Mouse (Mus musculus) lung, embryonic 16.5 days (tissue): Measurements from ENCODE around the gene Rbm44. TPM values are rescaled to one million over a fixed set of nuclear protein-coding genes. Genes with fewer than 3 reads are reported as not detected.

Experiments used
- ATAC-seq: fragments of 200-750 bp; cut with Nextera tagmentation; 2 replicates; pipeline ENCODE4 v1.8.0; 2017; ENCODE audit warnings: low read depth, mild to moderate bottlenecking, moderate library complexity
- H3K27ac ChIP-seq: fragments of 300-500 bp; sonication (generic); 2 replicates; pipeline ENCODE4 v1.5.1; 2014; ENCODE audit warnings: mild to moderate bottlenecking, control low read depth, low read length
- H3K27me3 ChIP-seq: fragments of 300-500 bp; sonication (generic); 2 replicates; pipeline ENCODE4 v1.6.1; 2014; ENCODE audit warnings: low read depth, low read length, mixed read lengths; ENCODE audit not compliant: control insufficient read depth, insufficient read depth
- H3K36me3 ChIP-seq: fragments of 300-500 bp; sonication (generic); 2 replicates; pipeline ENCODE4 v1.6.1; 2014; ENCODE audit warnings: low read length; ENCODE audit not compliant: control insufficient read depth, insufficient read depth
- H3K4me1 ChIP-seq: fragments of 300-500 bp; sonication (generic); replicated peaks from 2 replicates; pipeline ENCODE4 v1.6.1; 2014; ENCODE audit warnings: low read length, mixed read lengths; ENCODE audit not compliant: control insufficient read depth, insufficient read depth
- H3K4me2 ChIP-seq: fragments of 300-500 bp; sonication (generic); 2 replicates; pipeline ENCODE4 v1.6.1; 2014; ENCODE audit warnings: low read depth, low read length, control low read depth
- H3K4me3 ChIP-seq: fragments of 300-500 bp; sonication (generic); 2 replicates; pipeline ENCODE4 v1.5.1; 2014; ENCODE audit warnings: mild to moderate bottlenecking, low read length, control low read depth
- H3K9ac ChIP-seq: fragments of 300-500 bp; sonication (generic); 2 replicates; pipeline ENCODE4 v1.6.1; 2014; ENCODE audit warnings: low read length, control low read depth
- H3K9me3 ChIP-seq: fragments of 300-500 bp; sonication (generic); 2 replicates; pipeline ENCODE4 v1.6.1; 2016; ENCODE audit warnings: low read length; ENCODE audit not compliant: control insufficient read depth
- WGBS: fragments of 180-500 bp; shearing (Covaris S2); extraction: QIAGEN DNeasy Blood & Tissue Kit; methylation state at CpG from one replicate; pipeline ENCODE4 v1.1.7; 2014; 5-methylcytosine and 5-hydroxymethylcytosine counted together
- polyA plus RNA-seq: library from polyadenylated mRNA; unstranded; fragments of >200 nt; fragmentation: Nextera tagmentation; extraction: Ambion mirVana; gene quantifications from 2 replicates; pipeline ENCODE4 v1.2.1, GENCODE M21; 2015

Rbm44 gene
- polyA plus RNA-seq, 1 experiment from 2014 or later = 1.7 TPM

DNA sequence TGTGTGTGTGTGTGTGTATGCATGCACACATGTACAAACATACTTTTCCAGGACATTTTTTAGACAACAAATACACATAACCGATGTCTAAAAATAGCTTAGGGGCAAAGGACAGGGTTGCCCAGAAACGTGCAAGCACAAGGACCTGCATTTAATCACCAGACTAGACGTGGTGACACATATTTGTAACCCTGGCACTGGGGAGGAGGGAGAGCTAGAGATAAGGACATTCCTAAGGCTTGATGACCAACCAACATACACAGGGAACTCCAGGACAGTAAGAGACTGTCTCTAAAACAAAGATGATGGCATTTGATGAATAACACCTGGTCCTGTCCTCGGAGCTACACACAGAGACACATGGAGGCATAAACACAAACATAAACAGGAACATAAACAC is 35.6 kb upstream of the Rbm44 start:
- peak; percentile 47 for ATAC-seq
- no peaks in the 10 kb centered on the region for H3K27me3 ChIP-seq
- no peak overlapping the region for H3K4me3 ChIP-seq
- H3K27ac ChIP-seq = no peak overlapping the region
- H3K4me2 ChIP-seq = no peak overlapping the region
- no peaks in the 10 kb centered on the region for H3K9me3 ChIP-seq
- H3K9ac ChIP-seq = no peak overlapping the region
- peaks cover 26% of the 10 kb centered on the region for H3K36me3 ChIP-seq
- WGBS = 11% methylated on average over 4 of the region's 4 CpGs
- peaks cover 5% of the 10 kb centered on the region for H3K4me1 ChIP-seq

DNA sequence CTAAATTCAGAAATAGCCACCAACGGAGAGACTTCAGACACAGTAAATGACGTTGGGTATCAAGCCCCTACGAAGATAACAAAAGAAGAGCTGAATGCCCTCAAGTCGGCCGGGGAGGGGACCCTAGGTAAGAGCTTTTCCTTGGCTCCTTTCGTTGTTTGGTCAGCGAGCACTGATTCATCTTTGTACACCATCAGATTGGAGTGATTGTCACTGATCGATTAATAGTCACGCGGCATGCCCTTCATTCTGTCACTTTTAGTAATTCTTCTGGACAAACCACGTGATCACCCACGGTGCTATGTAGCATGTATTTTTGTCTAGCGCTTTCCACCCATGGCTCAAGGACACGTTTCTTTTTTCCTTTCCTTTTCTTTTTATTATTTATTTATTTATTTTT is 32.7 kb upstream of the Rbm44 start:
- Histone ChIP-seq H3K27ac (no peak overlapping the region), H3K4me1 (peaks cover 5% of the 10 kb centered on the region), H3K9ac (no peak overlapping the region), H3K36me3 (peaks cover 24% of the 10 kb centered on the region), H3K27me3 (no peaks in the 10 kb centered on the region), H3K4me2 (no peak overlapping the region), H3K9me3 (no peaks in the 10 kb centered on the region), H3K4me3 (no peak overlapping the region)
- no peak for ATAC-seq
- 88% methylated on average over 14 of the region's 14 CpGs for WGBS

DNA sequence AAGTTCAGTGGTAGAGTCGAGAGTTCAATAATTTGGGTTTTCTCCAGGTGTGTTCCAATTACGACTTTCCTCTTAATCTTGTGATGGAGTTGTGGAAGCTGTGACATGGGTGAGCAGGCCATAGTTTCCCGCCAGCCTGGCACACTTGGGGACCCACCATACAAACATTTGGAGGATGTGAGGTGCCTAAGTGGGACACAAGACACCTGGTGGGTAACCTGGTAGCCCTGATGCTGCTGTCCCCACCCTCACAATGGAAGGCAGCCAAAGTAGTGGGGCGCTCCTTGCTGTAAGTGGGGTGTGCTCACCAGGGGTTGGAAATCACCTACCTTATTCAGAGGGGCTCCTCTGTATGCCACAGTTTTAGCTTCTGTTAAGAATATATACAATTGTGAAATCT is 32.3 kb upstream of the Rbm44 start:
- no peak for ATAC-seq
- Histone ChIP-seq H3K27ac (no peak overlapping the region), H3K27me3 (no peaks in the 10 kb centered on the region), H3K4me3 (no peak overlapping the region), H3K4me2 (no peak overlapping the region), H3K9me3 (no peaks in the 10 kb centered on the region), H3K36me3 (peaks cover 22% of the 10 kb centered on the region), H3K4me1 (peaks cover 5% of the 10 kb centered on the region), H3K9ac (no peak overlapping the region)
- WGBS = 92% methylated on average over 4 of the region's 4 CpGs

DNA sequence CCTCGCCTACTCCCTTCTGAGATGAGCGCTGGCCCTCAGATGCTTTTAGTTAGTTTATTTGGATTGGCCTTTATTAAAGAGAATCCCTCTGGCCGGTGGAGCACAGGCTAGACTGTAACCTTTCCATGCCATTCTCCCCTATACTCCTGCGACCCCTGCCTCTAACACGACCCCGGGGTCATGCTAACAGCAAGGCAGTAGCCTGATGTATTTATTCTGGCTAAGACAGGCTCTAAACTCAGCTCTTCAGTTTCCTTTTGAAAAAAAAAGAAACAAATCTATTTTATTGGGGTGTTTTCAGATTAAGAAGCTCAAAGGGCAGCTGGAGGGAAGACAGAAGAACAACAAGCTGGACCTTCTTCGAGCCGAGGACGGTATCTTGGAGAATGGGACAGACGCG is 22.8 kb upstream of the Rbm44 start:
- WGBS = 75% methylated on average over 11 of the region's 11 CpGs
- Histone ChIP-seq H3K9ac (no peak overlapping the region), H3K9me3 (no peaks in the 10 kb centered on the region), H3K36me3 (peaks cover 28% of the 10 kb centered on the region), H3K27me3 (no peaks in the 10 kb centered on the region), H3K4me2 (no peak overlapping the region), H3K4me3 (no peak overlapping the region), H3K4me1 (no peaks in the 10 kb centered on the region), H3K27ac (no peak overlapping the region)
- ATAC-seq = no peak

DNA sequence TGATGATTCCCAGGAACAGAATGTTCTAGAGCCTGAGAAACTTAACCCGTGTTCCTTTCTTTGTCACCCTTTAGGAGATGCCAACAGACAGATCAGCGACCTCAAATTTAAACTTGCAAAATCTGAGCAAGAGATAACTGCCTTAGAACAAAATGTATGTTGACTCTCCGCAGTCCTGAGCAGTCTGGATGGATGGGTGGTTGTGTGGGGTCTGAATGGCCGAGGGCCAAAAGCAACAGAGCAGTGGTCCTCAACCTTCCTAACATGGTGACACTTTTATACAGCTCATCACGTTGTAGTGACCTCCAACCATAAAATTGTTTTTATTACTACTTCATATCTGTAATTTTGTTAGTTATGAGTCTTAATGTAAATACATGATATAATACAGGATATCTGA is 21.9 kb upstream of the Rbm44 start:
- no peak for ATAC-seq
- H3K27me3 ChIP-seq = no peaks in the 10 kb centered on the region
- no peak overlapping the region for H3K4me2 ChIP-seq
- H3K27ac ChIP-seq = no peak overlapping the region
- H3K4me1 ChIP-seq = no peaks in the 10 kb centered on the region
- H3K4me3 ChIP-seq = no peak overlapping the region
- no peak overlapping the region for H3K9ac ChIP-seq
- 84% methylated on average over 5 of the region's 5 CpGs for WGBS
- H3K36me3 ChIP-seq = peaks cover 34% of the 10 kb centered on the region
- peaks cover 1% of the 10 kb centered on the region; the same call in 1 of the 2 replicates for H3K9me3 ChIP-seq

DNA sequence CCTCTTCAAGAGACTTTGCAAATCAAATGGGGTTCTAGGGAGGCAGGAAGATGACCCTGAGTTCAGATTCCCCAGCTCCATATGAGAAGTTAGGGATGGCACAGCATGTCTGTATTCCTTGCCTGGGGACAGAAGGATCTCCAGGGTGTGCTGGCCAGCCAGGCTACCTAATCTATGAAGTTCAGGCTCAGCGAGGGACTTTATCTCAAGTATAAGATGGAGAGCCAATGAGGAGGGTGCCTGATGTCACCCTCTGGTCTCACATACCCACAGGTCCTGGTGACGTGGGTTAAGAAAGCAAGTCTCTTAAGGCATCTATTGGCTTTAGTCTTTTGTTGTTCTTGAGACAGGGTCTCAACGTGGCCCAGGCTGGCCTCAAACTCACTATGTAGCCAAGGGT is 21.4 kb upstream of the Rbm44 start:
- no peak for ATAC-seq
- Histone ChIP-seq H3K4me2 (no peak overlapping the region), H3K27ac (no peak overlapping the region), H3K4me3 (no peak overlapping the region), H3K4me1 (no peaks in the 10 kb centered on the region), H3K36me3 (peaks cover 38% of the 10 kb centered on the region), H3K27me3 (no peaks in the 10 kb centered on the region), H3K9ac (no peak overlapping the region), H3K9me3 (peaks cover 6% of the 10 kb centered on the region; the same call in 1 of the 2 replicates)
- WGBS = 79% methylated on average over 3 of the region's 3 CpGs

DNA sequence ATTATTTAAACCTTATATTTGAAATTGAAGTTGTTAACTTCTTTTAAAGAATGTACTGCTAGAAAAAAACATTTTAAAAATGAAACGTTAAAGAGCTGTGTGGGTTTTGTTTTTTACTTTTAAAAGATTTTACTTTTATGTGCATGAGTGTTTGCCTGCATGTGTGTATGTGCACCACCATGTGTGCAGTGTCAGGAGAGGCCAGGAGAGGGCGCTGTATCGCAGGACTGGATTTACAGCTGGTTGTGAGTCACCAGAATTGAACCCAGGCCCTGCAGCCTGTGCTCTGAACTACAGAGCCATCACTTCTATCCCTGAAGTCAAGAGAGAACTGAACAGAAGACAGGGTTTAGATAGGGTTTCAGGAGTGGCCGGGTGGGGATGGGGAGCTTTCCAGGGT is 16.0 kb upstream of the Rbm44 start:
- Histone ChIP-seq H3K9ac (no peak overlapping the region), H3K27me3 (no peaks in the 10 kb centered on the region), H3K4me1 (no peaks in the 10 kb centered on the region), H3K36me3 (peaks cover 39% of the 10 kb centered on the region), H3K4me2 (no peak overlapping the region), H3K4me3 (no peak overlapping the region), H3K9me3 (peaks cover 7% of the 10 kb centered on the region; the same call in 1 of the 2 replicates), H3K27ac (no peak overlapping the region)
- no peak for ATAC-seq
- WGBS = 93% methylated on average over 4 of the region's 4 CpGs

DNA sequence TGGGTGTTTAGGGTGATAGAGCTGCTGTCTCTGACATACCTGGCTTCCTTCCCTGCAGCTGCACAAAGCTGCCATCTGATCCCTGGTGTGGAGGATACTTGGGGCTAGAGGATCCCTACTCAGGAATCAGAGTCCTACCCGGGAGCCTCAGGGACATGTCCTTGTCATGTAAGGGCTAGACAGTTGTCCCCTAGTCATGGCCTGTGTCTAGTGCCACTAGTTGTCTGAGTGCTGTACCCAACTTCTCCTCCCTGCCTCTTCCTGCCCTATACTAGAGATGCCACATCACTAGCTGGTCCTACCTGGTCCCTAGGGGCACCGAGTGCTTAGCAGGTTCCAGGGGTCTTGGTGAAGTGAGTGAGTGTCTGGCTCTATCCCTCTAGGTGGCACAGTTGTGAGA is 7.9 kb upstream of the Rbm44 start:
- Histone ChIP-seq H3K4me1 (no peaks in the 10 kb centered on the region), H3K4me2 (no peak overlapping the region), H3K27me3 (no peaks in the 10 kb centered on the region), H3K27ac (no peak overlapping the region), H3K36me3 (no peaks in the 10 kb centered on the region), H3K4me3 (no peak overlapping the region), H3K9ac (no peak overlapping the region), H3K9me3 (no peaks in the 10 kb centered on the region)
- ATAC-seq = no peak
- 66% methylated on average over 2 of the region's 2 CpGs for WGBS

DNA sequence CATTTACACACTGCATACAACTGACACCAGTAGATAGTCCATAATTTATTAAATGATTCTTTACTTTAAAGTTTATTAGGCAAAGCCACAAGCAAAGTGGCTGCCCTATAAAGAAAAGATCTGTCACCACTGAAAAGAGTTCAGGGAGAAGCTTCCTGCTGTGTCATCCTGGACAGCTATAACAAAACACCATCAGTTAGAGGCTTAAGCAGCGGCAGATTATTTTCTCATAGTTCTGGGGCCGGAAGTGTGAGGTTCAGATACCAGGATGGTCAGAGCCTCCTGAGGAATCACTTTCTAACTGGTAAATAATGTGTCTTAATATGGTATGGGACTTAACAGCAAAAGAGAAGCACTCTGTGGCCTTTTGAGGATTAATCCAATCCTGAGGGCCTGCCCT is 6.6 kb downstream of the Rbm44 start:
- 54% methylated on average over 2 of the region's 2 CpGs for WGBS
- Histone ChIP-seq H3K4me2 (no peak overlapping the region), H3K36me3 (no peaks in the 10 kb centered on the region), H3K27ac (no peak overlapping the region), H3K27me3 (no peaks in the 10 kb centered on the region), H3K4me1 (no peaks in the 10 kb centered on the region), H3K9ac (no peak overlapping the region), H3K4me3 (no peak overlapping the region), H3K9me3 (no peaks in the 10 kb centered on the region)
- no peak for ATAC-seq

DNA sequence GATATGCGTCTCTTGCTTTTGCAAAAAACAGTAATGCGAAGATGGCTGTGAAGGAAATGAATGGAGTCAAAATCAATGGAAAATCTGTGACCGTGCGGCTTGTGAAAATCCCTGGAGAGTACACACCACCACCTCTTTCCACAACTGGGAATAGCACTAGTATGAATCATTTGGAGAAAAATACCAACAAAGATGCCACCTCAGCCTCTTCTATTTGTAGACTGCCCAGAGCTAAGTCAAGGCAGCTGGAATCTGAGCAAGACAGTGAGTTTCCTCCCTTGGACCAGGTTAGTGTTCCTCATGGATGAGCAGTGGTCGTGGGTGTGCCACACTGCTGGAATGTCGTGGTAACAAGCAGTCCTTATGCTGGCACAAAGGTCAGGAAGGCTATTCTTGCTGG is 21.9 kb downstream of the Rbm44 start:
- Histone ChIP-seq H3K4me3 (no peak overlapping the region), H3K9me3 (no peaks in the 10 kb centered on the region), H3K36me3 (no peaks in the 10 kb centered on the region), H3K27me3 (no peaks in the 10 kb centered on the region), H3K4me2 (no peak overlapping the region), H3K9ac (no peak overlapping the region), H3K4me1 (no peaks in the 10 kb centered on the region), H3K27ac (no peak overlapping the region)
- whole genome bisulfite sequencing = 78% methylated on average over 6 of the region's 6 CpGs
- no peak for ATAC-seq
